Mouse (Mus musculus): ENCODE measurements at regions not wholly inside any gene's neighbourhood (a gene's known extent, or its start where the extent isn't known, plus 50 kb on each side); places are given as distances from the start of the nearest gene placed in this dataset.
A peak's percentile ranks its signal among the peaks of the same experiment; 100 is the strongest.

DNA sequence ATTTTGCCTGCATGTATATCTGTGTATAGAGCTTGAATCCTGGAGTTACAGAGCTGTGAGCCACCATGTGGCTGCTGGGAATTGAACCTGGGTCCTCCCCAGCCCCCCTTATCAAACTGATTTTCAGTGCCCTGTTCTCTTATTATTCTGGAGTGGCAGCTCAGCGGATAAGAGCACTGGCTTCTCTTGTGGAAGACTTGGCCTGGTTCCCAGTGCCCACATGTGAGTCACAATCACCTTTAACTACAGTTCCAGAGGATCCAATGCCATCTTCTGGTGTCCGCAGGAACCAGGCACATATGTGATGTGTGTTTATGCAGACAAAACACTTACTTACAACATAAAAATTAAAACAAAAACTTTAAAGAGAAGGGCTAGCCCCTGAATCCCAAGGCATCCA lies 170.3 kb downstream of the Rpl14 start:
- H3K27ac ChIP-seq (ENCODE audit: low read depth, low read length) = no peak overlapping the region
- no peak for ATAC-seq (ENCODE audit: low FRiP score, low TSS enrichment)
- no peak overlapping the region for H3K4me3 ChIP-seq (ENCODE audit: low read length)
- no peaks in the 10 kb centered on the region for H3K36me3 ChIP-seq (ENCODE audit: control insufficient read depth, insufficient read depth, low read length)
- H3K27me3 ChIP-seq (ENCODE audit: control insufficient read depth, insufficient read depth, low read length) = no peaks in the 10 kb centered on the region
- peaks cover 8% of the 10 kb centered on the region; the same call in 1 of the 2 replicates for H3K4me1 ChIP-seq (ENCODE audit: control insufficient read depth, insufficient read depth, low read length)
- WGBS = 99% methylated on average over 2 of the region's 2 CpGs
- no peaks in the 10 kb centered on the region for H3K9me3 ChIP-seq (ENCODE audit: control insufficient read depth, low read length)
- H3K4me2 ChIP-seq (replicated peaks; ENCODE audit: low read depth, low read length) = no peak overlapping the region
- H3K9ac ChIP-seq (ENCODE audit: low read depth, low read length) = no peak overlapping the region

DNA sequence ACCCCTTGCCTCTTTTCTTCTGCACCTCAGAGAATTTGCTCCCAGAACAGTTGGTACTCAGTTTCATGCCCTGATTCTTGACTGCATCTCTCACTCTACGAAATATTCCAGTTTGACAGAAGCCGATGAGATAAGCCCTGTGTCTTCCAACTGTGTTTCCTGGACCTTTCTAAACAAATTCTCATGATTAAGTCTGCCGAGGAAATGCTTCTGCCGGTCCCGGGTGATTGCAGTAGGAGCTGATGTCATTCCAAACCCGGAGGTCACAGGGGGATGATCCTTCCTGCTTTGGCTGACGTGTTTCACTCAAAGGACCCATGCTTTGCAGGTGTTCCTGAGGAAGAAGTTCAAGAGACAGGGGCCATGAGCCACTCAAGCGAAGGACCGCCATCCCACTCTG lies 172.2 kb downstream of the Rpl14 start:
- no peak overlapping the region for H3K4me3 ChIP-seq (ENCODE audit: low read length)
- H3K4me1 ChIP-seq (ENCODE audit: control insufficient read depth, insufficient read depth, low read length) = peaks cover 8% of the 10 kb centered on the region; the same call in 1 of the 2 replicates
- no peak for ATAC-seq (ENCODE audit: low FRiP score, low TSS enrichment)
- no peak overlapping the region for H3K9ac ChIP-seq (ENCODE audit: low read depth, low read length)
- WGBS = 75% methylated on average over 9 of the region's 9 CpGs
- no peak overlapping the region for H3K27ac ChIP-seq (ENCODE audit: low read depth, low read length)
- H3K9me3 ChIP-seq (ENCODE audit: control insufficient read depth, low read length) = no peaks in the 10 kb centered on the region
- no peak overlapping the region for H3K4me2 ChIP-seq (replicated peaks; ENCODE audit: low read depth, low read length)
- no peaks in the 10 kb centered on the region for H3K27me3 ChIP-seq (ENCODE audit: control insufficient read depth, insufficient read depth, low read length)
- H3K36me3 ChIP-seq (ENCODE audit: control insufficient read depth, insufficient read depth, low read length) = no peaks in the 10 kb centered on the region

DNA sequence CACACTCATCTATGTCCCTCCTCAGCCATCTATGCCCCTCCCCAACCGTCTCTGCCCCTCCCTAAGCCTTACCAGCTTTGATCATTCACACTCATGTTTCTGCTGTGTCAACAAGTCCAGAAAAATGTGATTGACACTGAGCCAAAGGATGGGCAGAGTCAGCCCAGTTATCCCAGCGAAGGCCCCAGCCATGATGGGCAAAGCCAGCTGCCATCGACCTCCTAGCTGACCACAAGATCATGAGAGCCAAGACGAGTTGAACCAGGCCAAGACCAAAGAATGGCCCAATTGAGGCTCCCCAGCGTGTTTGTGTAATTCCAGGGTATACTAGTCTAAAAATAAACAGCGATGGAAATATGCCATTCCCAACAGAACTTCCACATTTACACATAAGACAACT lies 174.4 kb downstream of the Rpl14 start:
- H3K9ac ChIP-seq (ENCODE audit: low read depth, low read length) = no peak overlapping the region
- no peak overlapping the region for H3K4me3 ChIP-seq (ENCODE audit: low read length)
- no peak for ATAC-seq (ENCODE audit: low FRiP score, low TSS enrichment)
- no peaks in the 10 kb centered on the region for H3K9me3 ChIP-seq (ENCODE audit: control insufficient read depth, low read length)
- no peaks in the 10 kb centered on the region for H3K27me3 ChIP-seq (ENCODE audit: control insufficient read depth, insufficient read depth, low read length)
- no peak overlapping the region for H3K27ac ChIP-seq (ENCODE audit: low read depth, low read length)
- no peaks in the 10 kb centered on the region for H3K36me3 ChIP-seq (ENCODE audit: control insufficient read depth, insufficient read depth, low read length)
- no peak overlapping the region for H3K4me2 ChIP-seq (replicated peaks; ENCODE audit: low read depth, low read length)
- WGBS = 90% methylated on average over 6 of the region's 6 CpGs
- no peaks in the 10 kb centered on the region for H3K4me1 ChIP-seq (ENCODE audit: control insufficient read depth, insufficient read depth, low read length)

DNA sequence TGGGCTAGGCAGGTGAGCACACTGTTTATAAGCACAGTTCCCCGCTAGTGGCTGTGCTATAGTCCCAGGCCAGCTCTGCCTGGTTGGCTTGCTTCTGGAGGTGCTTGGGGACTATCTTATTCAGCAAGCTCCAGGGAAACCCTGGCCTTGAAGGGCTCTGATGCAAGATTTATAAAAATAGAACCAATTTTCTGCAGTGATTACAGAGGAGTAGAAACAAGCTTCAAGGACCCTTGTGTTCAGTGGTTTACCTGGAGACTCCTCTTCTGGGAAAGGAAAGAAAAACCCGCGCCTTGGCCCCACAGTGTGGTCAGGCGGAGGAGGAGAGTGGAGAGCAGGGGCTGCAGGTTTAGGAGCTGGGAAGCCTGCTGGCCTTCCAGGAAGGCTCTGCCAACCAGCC lies 178.2 kb upstream of the Ctnnb1 start:
- WGBS = 87% methylated on average over 4 of the region's 4 CpGs
- Histone ChIP-seq H3K27me3 (ENCODE audit: control insufficient read depth, insufficient read depth, low read length) (no peaks in the 10 kb centered on the region), H3K4me2 (replicated peaks; ENCODE audit: low read depth, low read length) (no peak overlapping the region), H3K27ac (ENCODE audit: low read depth, low read length) (no peak overlapping the region), H3K36me3 (ENCODE audit: control insufficient read depth, insufficient read depth, low read length) (no peaks in the 10 kb centered on the region), H3K4me3 (ENCODE audit: low read length) (no peak overlapping the region), H3K9me3 (ENCODE audit: control insufficient read depth, low read length) (no peaks in the 10 kb centered on the region), H3K9ac (ENCODE audit: low read depth, low read length) (no peak overlapping the region), H3K4me1 (ENCODE audit: control insufficient read depth, insufficient read depth, low read length) (no peaks in the 10 kb centered on the region)
- no peak for ATAC-seq (ENCODE audit: low FRiP score, low TSS enrichment)

DNA sequence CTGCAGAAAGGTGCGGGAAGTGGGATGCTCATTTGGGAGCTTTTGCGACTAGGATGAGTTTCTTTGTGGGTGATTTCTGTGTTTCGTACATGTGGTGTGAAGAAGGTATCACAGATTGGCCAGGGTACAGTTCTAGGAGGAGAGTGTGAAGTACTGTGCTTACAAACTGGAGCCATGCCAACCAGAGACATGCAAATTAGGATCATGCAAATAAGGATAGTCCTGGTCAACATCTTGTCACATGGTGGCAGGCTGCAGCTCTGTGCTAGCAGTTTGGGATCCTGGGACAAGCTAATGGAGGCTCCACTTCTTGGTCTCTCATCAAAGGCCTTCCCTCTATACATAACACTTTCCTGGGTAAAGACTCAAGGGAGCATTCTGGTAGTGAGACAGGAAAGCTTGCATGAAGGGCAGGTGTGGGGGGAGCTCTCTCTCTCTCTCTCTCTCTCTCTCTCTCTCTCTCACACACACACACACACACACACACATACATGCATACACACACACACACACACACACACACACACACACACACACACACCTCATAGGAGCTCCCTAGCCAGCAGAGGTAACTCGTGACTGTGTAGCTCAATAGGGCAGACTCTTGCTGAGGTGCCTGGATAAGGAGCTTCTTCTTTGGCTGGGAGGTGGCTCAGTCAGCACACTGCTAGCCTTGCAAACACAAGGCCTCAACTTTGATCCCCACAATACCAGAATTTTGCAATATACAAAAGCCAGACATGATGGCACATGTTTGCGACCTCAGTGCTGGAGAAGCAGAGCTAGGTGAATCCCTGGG lies 177.1 kb upstream of the Ctnnb1 start:
- WGBS = 88% methylated on average over 5 of the region's 5 CpGs
- Histone ChIP-seq H3K9me3 (ENCODE audit: control insufficient read depth, low read length) (no peaks in the 10 kb centered on the region), H3K27me3 (ENCODE audit: control insufficient read depth, insufficient read depth, low read length) (no peaks in the 10 kb centered on the region), H3K4me3 (ENCODE audit: low read length) (no peak overlapping the region), H3K36me3 (ENCODE audit: control insufficient read depth, insufficient read depth, low read length) (no peaks in the 10 kb centered on the region), H3K9ac (ENCODE audit: low read depth, low read length) (no peak overlapping the region), H3K4me2 (replicated peaks; ENCODE audit: low read depth, low read length) (no peak overlapping the region), H3K27ac (ENCODE audit: low read depth, low read length) (no peak overlapping the region), H3K4me1 (ENCODE audit: control insufficient read depth, insufficient read depth, low read length) (no peaks in the 10 kb centered on the region)
- ATAC-seq (ENCODE audit: low FRiP score, low TSS enrichment) = no peak

DNA sequence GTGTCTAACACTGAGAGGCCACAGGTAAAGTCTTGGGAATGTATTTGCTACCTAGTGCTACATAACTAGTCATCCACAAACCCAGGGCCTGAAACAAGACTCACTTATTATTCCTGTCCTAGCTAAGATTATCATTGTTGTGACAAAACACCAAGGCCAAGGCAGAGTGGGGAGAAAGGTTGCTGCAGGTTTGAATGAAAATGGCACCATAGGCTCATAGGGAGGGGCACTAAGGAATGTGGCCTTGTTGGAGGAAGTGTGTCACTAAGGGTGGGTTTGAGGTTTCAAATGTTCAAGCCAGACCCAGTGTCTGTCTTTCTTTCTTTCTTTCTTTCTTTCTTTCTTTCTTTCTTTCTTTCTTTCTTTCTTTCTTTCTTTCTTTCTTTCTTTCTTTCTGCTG lies 174.9 kb upstream of the Ctnnb1 start:
- ATAC-seq (ENCODE audit: low FRiP score, low TSS enrichment) = no peak
- Histone ChIP-seq H3K4me3 (ENCODE audit: low read length) (no peak overlapping the region), H3K36me3 (ENCODE audit: control insufficient read depth, insufficient read depth, low read length) (no peaks in the 10 kb centered on the region), H3K4me1 (ENCODE audit: control insufficient read depth, insufficient read depth, low read length) (0 out of 2 replicates have a peak, but pooled peaks cover 4% of the 10 kb centered on the region), H3K27ac (ENCODE audit: low read depth, low read length) (no peak overlapping the region), H3K9ac (ENCODE audit: low read depth, low read length) (no peak overlapping the region), H3K4me2 (replicated peaks; ENCODE audit: low read depth, low read length) (no peak overlapping the region), H3K27me3 (ENCODE audit: control insufficient read depth, insufficient read depth, low read length) (no peaks in the 10 kb centered on the region), H3K9me3 (ENCODE audit: control insufficient read depth, low read length) (no peaks in the 10 kb centered on the region)

DNA sequence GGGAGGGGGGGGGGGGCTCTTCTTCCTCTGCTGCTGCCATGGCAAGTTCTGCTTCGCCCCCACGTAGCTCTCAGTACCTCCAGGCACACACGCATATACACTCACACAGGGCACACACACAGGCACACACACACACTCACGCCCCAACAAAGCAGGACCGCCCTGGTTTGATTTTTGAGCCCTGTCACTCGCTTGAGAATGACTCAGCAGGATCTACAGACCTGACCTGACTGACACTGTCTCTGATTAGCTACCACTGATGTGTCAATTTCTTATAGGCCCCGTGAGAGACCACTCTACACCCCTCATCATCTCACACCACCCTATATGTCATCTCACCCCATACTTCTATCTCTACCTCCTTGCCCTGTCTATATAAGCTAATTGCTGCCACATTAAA lies 173.5 kb upstream of the Ctnnb1 start:
- Histone ChIP-seq H3K27me3 (ENCODE audit: control insufficient read depth, insufficient read depth, low read length) (no peaks in the 10 kb centered on the region), H3K9me3 (ENCODE audit: control insufficient read depth, low read length) (no peaks in the 10 kb centered on the region), H3K36me3 (ENCODE audit: control insufficient read depth, insufficient read depth, low read length) (no peaks in the 10 kb centered on the region), H3K9ac (ENCODE audit: low read depth, low read length) (no peak overlapping the region), H3K4me2 (replicated peaks; ENCODE audit: low read depth, low read length) (no peak overlapping the region), H3K27ac (ENCODE audit: low read depth, low read length) (no peak overlapping the region), H3K4me1 (ENCODE audit: control insufficient read depth, insufficient read depth, low read length) (0 out of 2 replicates have a peak, but pooled peaks cover 4% of the 10 kb centered on the region), H3K4me3 (ENCODE audit: low read length) (no peak overlapping the region)
- no peak for ATAC-seq (ENCODE audit: low FRiP score, low TSS enrichment)
- WGBS = 97% methylated on average over 7 of the region's 7 CpGs

DNA sequence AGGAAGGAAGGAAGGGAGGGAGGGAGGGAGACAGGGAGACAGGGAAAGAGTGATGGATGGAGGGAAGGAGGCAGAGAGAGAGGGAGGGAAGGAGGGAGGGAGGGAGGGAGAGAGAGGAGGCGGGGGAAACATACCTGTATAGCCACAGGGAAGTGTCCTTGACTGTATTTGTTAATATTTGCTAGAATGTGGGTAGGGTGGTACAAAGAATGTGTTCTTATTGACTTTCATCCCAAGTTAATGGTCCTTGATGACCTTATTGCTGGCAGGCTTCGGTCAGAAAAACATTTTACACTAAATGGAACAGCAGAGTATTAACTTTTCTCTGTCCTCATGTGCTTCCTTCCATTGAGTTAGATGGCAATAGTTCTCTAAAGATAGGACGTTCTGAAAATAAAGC lies 171.0 kb upstream of the Ctnnb1 start:
- 55% methylated on average over 3 of the region's 3 CpGs for WGBS
- 0 out of 2 replicates have a peak, but pooled peaks cover 4% of the 10 kb centered on the region for H3K4me1 ChIP-seq (ENCODE audit: control insufficient read depth, insufficient read depth, low read length)
- no peak overlapping the region for H3K4me3 ChIP-seq (ENCODE audit: low read length)
- ATAC-seq (ENCODE audit: low FRiP score, low TSS enrichment) = no peak; the same call in 1 of the 2 replicates
- no peak overlapping the region for H3K9ac ChIP-seq (ENCODE audit: low read depth, low read length)
- no peaks in the 10 kb centered on the region for H3K27me3 ChIP-seq (ENCODE audit: control insufficient read depth, insufficient read depth, low read length)
- H3K9me3 ChIP-seq (ENCODE audit: control insufficient read depth, low read length) = no peaks in the 10 kb centered on the region
- no peaks in the 10 kb centered on the region for H3K36me3 ChIP-seq (ENCODE audit: control insufficient read depth, insufficient read depth, low read length)
- H3K4me2 ChIP-seq (replicated peaks; ENCODE audit: low read depth, low read length) = no peak overlapping the region
- peak overlapping the region; percentile 47; the same call in 1 of the 2 replicates for H3K27ac ChIP-seq (ENCODE audit: low read depth, low read length)

DNA sequence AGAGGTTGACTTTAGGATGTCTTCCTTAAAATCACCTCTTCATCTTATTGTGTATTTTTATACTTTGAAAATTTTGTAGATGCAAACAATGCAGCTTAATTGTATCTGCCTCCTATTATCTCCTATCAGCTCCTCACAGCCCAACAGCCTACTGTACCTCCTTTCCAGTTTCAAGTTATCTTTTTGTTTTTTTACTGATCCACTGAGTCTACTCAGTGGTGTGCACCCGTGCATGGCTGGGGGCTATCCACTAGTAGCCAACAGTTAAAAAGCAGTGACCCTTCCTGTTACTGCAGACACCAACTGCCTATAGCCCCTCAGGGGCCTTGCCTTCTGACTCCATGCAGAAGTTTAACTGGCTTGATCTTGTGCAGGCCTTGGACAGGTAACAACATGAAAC lies 170.4 kb upstream of the Ctnnb1 start:
- no peak overlapping the region for H3K4me3 ChIP-seq (ENCODE audit: low read length)
- no peaks in the 10 kb centered on the region for H3K27me3 ChIP-seq (ENCODE audit: control insufficient read depth, insufficient read depth, low read length)
- H3K27ac ChIP-seq (ENCODE audit: low read depth, low read length) = peak overlapping the region; percentile 47; the same call in 1 of the 2 replicates
- no peak overlapping the region for H3K9ac ChIP-seq (ENCODE audit: low read depth, low read length)
- H3K9me3 ChIP-seq (ENCODE audit: control insufficient read depth, low read length) = no peaks in the 10 kb centered on the region
- WGBS = 33% methylated on average over 1 of the region's 1 CpGs
- peak; percentile 86 for ATAC-seq (ENCODE audit: low FRiP score, low TSS enrichment)
- no peaks in the 10 kb centered on the region for H3K36me3 ChIP-seq (ENCODE audit: control insufficient read depth, insufficient read depth, low read length)
- H3K4me2 ChIP-seq (replicated peaks; ENCODE audit: low read depth, low read length) = no peak overlapping the region
- H3K4me1 ChIP-seq (ENCODE audit: control insufficient read depth, insufficient read depth, low read length) = 0 out of 2 replicates have a peak, but pooled peaks cover 4% of the 10 kb centered on the region

Data from kidney, embryonic 14.5 days (tissue).